Mouse (Mus musculus): ENCODE measurements around the gene 2310061I04Rik.

DNA sequence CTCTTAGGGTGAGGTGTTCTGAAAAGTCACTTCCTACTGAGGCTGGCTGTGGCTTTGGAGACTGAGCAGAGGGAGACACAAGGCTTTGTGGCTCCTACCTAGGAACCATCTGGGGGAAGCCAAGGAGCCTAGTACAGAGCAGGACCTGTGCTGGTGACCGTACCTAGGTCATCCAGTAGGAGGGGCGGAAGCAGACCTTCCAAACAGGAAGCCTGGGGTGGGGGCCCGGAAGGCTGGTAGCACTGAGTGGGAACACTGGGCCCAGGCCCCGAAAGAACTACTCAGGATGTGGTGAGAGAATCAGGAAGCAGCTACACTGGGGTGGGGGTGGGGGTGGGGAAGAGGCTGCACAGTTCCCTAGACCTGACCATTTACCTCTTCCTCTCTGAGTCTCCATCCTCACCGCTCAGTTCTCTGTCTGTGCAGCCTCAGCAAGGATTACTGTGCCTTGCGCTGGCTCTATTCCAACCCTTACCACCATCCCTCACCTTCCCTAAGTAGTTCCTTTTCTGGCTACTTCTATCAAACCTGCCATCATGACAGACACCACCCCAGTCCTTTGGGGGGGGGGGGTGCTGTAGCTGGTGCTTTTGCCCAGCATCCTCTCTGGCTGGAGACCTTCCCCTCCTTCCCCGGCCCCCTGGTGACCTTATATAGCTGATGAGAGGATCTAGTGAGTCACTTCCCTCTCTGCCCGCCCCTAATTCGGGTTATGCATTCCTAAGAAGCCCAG is 26.9 kb downstream of the 2310061I04Rik start:
- TF ChIP-seq CTCF (conservative IDR thresholded peaks at IDR 0.05; ENCODE audit: insufficient read depth, insufficient read length, low read depth, low read length): no peak
- no peak for TF ChIP-seq POLR2A (IDR thresholded peaks at IDR 0.05; ENCODE audit: low read depth, low read length)

Measured in kidney, adult 2 months (tissue).